Mouse (Mus musculus): Measurements from ENCODE around the gene Opa3. TPM values are rescaled to one million over a fixed set of nuclear protein-coding genes. Genes with fewer than 3 reads are reported as not detected.

Opa3 gene
- polyA plus RNA-seq, 3 experiments from 2014 or later, result 14.3 to 20.8 (median 16.6) TPM

DNA sequence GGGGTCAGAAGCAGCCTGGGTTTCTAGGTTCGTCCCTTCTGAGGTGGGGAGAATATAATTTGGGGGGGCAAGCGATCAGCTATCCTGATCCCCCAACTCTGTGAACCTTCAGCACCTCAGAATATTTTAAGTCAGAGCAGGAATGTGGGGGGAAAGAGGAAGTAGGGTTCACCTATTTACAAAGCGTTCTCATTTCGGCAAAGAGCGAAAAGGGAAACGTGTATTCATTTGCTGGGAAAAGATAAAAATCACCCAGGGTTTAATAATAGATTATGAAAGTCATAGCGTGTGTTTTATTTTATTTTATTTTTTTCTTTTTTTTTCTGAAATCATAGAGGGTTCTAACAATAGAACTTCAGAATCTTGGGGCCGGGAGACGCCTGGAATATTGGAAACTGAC lies 13.2 kb upstream of the Opa3 start:
- no peak for ATAC-seq

DNA sequence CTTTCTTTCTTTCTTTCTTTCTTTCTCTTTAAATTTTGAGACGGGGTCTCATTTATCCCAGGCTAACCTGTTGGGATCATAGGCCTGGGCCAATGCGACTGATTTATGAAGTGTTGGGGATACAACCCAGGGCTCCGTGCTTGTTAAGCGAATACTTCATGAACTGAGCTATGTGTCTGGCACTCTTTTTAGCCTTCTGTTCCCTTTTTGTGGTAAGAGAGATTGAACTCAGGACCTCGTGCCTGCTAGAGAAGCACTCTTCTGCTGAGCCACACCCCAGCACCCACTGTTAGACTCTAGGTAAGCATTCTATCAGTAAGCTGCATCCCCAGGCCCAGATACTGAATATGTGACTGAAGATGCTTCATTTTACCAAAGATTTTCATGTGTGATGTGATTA lies 10.6 kb upstream of the Opa3 start:
- ATAC-seq, result no peak

DNA sequence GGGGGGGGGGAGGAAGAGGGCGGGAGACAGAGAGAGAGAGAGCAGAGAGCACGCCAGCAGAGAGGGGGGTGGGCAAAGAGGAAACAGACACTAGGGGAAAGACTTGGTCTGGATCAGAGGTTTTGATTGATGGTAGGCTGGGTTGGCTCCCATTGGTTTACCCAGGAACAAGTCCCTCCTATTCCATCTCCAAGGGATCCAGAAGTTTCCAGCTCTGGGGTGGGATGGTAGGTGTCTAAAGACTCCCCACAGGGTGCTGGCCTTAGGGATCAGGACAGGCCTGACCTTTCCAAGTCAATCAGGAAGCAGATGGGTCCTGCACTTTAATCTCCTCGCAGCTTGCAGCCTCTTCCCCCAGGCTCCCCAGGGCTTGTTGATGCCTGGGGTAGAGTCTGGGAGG lies 10.2 kb upstream of the Opa3 start:
- no peak for ATAC-seq

DNA sequence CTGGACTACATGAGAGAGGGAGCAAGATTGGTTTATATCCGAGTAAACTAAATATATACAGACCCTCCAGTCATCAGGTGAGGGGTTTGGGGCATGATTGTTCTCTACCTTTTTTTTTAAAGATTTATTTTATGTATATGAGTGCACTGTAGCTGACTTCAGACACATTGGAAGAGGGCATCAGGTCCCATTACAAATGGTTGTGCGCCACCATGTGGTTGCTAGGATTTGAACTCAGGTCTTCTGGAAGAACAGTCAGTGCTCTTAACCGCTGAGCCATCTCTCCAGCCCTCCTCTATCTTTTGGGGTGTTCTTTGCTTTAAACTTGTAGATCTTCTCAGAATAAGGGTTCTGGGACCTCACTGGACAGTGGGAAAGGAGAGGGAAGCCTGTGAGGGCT lies 8.1 kb upstream of the Opa3 start:
- no peak for ATAC-seq

DNA sequence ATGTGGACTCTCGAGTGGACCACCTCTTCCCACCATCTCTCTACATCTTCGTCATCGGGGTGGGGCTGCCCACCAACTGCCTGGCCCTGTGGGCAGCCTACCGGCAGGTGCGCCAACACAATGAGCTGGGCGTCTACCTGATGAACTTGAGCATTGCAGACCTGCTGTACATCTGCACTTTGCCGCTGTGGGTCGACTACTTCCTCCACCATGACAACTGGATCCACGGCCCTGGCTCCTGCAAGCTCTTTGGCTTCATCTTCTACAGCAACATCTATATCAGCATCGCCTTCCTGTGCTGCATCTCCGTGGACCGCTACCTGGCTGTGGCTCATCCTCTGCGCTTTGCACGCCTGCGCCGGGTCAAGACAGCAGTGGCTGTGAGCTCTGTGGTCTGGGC lies 5.9 kb upstream of the Opa3 start:
- no peak for ATAC-seq

DNA sequence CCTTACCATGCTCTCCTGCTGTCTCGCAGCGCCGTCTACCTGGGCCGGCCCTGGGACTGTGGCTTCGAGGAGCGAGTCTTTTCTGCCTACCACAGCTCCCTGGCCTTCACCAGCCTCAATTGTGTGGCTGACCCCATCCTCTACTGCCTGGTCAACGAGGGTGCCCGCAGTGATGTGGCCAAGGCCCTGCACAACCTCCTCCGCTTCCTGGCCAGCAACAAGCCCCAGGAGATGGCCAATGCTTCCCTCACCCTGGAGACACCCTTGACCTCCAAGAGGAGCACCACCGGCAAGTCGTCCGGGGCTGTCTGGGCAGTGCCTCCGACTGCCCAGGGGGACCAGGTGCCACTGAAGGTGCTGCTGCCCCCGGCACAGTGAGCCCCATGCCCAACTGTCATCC lies 5.3 kb upstream of the Opa3 start:
- ATAC-seq, result no peak

DNA sequence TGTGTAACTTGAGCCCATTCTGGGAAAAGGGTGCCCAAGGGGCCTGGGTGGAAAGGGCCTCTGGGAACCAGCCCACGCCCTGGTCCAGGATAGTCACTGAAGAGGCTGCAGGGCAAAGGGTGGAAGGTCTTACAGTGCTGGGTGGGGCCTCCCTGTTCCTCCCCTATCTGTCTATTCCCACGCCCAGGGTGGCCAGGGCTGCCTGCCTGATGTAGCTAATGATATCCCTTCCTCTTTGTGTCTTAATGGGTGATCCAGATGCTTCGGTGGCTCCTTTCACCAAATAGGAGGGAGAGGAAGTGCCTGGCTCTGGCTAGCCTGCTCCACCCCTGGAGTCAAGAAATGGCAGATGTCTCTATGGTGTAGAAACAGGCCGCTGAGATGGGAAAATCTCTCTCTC lies 3.2 kb upstream of the Opa3 start:
- ATAC-seq, result no peak

DNA sequence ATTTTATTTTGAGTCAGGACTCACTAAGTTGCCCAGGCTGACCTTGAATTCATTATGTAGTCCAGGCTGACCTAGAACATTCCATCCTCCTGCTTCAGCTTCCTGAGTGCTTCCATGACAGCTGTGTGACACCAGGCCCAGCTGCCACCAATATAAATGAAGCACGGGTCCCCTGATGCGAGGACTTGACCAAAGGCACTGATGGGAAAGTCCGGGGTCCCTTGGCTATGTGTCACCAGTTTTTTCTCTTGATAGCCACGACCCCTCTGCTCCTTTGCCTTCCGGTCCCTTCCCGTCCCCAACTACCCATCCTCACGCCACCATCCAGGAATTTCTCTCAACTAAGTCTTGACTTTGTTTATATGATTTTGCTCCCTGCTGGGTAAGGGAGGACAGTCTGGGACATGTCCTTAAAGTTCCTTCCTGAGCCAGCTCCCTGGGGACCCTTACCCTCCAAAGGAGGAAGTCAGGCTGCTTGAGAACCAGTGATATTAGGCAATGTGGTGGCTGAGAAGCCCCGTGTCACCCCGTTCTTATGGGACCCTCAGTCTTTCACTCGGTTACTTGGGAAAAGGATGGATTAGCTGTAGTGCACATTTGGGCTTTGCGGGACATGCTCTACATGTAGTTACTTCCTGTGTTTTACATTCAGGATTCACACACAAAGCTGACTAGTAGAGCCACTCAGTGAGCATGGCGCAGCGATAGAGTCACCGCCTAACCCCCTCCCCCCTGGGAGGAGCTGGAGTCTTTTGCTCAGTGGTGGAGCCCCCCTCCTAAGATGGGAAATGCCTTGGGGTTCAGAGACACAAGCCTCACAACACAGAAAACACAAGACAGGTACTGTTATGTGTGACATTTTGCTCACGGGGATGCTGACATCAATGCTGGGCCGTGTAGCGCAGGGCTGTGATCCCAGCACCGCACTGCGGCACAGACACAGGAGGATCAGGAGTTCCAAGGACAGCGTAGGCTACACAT lies 1.0 kb upstream of the Opa3 start:
- ATAC-seq, result peak; percentile 3

DNA sequence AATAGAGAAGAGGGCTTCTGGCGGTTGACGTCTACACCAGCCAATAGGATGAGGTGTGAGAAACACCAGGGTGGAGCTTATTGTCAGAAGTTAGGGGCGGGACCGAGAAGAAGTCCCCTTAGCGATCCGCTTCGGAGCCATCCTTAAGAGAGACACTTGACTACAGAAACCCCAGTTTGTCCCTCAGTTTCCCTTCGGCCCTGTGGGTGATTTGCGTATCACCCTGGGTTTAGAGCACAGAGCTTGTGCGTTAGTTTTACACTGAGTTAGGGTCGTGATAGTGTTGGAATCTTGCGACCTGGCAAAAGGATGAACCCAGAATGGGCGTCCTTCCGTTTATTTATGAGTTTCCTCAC lies 637 bp downstream of the Opa3 start:
- no peak for ATAC-seq

DNA sequence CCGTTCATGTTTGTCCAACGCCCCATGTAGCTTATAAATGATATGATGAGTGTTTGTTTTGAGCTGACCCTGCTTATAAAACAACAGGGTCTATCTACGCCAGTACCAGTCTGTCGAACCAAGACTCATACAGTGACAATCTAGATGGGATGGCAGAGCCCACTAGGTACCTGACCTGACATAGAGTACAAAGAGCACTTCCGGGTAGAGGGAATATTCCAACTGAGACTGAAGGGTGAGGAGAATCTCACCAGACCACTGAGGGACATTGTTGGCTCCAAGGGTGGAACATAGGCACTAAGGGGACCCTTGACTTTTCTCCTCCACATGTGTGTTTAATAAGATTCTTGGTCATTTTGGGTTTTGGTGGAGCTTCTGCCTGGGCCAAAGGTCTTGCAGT lies 1.3 kb downstream of the Opa3 start:
- ATAC-seq, result no peak

DNA sequence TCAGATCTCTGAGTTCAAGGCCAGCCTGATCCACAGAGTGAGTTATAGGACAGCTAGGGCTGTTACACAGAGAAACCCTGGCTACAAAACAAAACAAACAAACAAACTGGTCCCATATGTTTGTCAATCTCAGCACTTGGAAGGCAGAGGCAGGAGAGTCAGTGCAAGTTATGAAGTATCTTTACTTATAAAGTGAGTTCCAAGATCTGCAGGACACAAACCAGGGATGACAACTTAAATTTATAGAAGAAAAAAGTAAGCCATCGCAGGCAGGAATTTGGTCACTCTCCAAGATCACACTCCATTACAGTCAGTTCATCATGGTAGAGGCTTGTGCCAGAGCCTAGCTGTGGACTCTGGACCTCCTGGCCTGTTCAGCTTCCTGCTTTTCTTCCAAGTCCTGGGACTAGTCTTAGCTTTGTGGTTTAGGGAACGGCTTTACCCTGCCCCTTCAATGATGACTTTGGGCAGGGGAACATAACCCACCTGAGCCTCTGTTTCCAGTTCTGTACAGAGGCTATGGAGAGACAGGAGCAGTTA lies 2.0 kb downstream of the Opa3 start:
- ATAC-seq, result no peak

DNA sequence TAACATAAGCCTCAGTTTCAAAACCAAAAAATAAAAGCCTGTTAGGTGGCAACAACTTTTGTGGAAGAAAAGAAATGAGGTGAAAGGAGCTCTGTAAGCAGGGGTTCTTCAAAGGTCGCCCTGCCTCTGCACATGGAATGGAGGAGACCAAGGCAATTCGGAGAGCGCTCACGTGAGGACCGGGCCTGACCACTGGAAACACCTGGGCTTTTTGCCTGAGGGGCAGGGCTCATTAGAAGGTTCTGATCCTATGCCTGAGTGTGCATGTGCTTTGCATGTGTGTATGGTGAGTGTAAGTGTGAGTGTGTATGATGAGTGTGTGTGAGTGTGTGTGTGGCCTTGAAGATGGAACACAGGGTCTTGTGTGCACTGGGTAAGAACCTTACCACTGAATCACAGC lies 2.8 kb downstream of the Opa3 start:
- ATAC-seq, result no peak

DNA sequence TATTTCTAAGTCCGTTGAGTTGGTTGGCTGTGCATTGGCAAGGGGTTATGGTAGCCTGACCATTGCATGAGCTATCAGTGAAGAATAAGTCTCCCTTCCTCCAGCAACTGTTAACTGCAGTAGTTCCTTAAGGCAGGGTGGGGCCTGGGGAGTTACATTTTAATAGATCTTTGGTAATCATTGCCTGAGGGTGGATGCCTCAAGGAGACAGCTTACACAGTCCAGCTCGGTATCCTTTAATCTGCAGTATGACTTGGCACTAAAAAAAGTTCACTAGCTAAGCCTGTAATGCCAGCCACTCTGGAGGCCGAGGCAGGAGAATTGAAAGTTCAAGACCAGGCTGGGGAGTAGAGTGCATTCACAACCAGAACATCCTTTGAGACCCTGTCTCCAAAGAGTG lies 3.7 kb downstream of the Opa3 start:
- no peak for ATAC-seq

DNA sequence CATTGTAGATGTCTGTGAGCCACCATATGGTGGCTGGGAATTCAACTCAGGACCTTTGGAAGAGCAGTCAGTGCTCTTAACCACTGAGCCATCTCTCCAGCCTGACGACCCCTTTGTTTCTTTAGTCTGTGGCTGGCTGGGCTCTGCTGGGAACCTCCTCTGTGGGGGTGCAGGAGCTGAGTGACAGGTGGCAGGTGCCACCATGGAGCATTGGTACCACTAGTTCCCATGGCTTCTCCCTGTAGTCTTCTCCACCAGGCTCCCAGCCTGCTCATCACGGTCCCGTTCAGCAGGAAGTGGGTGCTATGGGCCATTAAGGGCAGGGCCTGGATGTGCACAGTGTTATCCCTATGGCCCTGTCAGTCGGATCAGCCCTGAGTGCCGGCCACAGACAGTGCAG lies 6.5 kb downstream of the Opa3 start:
- no peak for ATAC-seq

DNA sequence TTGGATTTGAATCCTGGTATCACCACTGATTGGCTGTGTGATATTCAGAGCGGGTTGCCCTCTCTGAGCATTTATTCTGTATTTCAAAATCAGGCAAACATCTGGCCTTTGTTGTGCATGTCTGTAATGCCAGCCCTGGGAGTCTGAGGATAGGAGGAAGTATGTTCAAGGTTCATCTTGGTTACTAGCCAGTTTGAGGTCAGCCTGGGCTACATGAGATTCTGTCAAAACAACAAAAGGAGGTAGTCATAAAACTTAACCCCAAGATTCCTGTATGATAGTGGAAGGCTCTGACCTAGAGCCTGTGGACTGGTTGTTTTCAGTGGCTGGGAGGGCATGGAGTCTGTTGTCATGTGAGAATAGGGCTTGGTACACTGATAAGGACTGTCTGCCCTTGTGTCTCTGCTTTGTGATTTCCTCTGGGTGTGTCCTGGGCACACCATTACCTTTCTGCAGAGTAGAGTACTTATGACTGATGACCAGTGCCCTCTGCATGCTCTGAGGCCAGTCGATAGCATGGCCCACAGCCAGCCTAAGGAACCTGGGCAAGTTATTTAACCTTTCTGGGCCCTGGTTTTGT lies 7.0 kb downstream of the Opa3 start:
- ATAC-seq, result no peak

DNA sequence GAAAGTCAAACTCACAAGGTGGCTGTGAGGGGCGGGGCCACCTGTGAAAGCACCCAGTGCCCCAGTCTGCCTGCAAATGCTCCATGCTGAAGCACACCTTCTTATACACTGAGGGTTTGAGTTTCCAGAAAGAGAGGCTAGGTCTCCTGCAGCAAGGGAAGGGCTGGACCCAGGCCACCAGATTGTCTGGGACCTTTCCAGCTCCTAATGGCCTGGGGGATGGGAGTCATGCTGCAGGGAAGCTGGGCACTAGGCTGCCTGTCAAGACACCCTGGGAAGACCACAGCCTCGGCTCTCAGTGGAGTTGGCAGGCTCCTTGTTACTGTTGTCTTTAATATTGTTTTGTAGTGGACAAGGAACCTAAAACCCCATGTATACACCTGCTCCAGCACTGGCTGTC lies 8.3 kb downstream of the Opa3 start:
- ATAC-seq, result no peak

DNA sequence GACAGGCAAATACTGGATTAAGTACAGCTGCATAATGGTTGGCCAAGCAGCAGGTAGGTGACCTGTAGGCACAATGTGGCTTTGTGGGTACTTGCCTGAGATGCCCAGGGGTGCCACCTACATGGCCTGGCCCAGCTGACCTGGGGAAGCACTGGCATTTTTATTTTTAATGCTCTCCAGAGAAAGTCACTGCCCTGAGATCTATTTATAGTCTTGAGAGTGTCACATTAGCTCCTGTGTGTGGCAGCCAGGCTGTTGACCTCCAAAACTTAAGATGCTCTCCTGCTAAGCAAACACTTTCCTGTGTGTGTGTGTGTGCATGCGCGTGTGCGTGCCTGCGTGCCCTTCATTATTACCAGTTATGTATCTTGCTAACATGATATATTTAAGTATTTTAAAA lies 10.2 kb downstream of the Opa3 start:
- ATAC-seq, result no peak

DNA sequence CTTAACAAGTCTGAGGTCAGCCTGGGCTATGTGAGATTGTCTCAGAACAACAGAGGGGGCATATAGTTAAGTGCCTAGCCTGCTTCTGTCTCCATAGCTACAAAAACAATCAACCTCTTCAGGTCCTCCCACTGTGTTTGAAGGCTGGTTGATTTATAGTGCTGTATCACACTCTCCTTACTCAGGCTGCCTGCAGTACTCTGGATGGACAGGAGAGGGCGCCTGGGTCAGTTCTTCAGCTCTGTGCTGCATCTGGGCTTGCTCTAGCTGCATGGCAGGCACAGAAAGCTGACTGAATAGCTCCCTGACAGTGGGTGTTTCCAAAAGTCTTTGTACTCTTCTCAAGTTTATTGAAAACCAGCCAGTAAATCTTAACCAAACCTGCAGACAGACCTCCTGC lies 11.3 kb downstream of the Opa3 start:
- ATAC-seq, result peak; percentile 97

DNA sequence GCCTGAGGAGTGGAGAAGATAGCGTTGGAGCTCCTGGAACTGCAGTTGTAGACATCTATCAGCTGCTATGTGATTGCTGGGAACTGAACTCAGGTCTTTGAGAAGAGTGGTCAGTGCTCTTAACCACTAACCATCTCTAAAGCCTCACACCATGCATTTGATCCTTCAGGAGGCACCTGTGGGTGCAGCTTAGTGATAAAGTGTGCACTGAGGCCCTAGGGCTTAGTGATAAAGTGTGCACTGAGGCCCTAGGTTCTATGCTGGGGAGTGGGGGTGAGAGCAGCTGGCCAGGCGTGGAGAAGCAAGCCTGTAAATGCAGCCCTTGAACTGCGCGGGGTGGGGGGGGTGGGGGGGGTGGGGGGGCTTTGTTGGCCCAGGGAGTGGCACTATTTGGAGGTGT lies 11.9 kb downstream of the Opa3 start:
- ATAC-seq, result no peak

DNA sequence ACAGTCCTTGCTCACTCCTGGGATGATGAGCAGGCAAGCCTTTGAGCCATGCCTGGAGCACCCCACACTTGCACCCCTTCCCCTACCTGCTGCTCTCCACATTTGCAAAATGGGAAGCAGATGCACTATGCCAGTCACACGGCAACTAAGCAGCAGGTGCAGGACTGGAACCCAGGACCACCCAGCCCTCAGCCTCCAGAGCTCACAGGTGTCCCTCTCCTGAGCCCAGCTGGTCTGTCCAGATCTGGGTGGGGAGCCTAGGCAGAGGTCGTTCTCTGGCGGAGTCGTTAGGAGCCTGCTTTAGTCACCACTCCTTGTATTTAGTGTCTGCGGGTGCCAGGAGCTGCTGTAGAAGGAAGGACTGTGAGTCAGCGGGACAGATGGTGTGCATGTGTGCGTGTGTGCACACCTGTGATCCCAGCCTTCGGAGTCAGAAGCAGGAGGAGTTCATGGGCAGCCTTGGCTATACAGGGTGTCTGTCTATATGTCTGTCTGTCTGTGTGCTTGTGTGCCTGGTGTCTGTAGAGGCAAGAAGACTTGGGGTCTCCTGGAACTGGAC lies 12.8 kb downstream of the Opa3 start:
- ATAC-seq, result no peak

DNA sequence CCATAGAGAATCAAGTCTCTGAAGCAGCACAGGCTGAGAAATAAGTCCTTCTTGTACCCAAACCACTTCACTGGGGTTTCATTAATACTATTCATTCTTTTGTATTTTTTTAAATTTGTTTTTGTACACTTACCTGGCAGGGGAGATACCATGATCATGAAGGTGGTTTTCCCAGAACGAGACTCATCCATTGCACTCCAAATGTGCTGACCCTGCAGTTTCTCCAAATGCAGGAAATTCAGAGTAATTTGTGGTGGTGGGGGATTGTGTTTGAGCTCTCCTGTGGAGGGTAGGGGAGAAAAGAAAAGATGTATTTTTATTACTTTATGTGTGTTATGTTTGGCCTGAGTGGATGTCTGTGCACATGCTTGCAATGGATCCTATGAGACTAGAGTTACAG lies 13.9 kb downstream of the Opa3 start:
- no peak for ATAC-seq

DNA sequence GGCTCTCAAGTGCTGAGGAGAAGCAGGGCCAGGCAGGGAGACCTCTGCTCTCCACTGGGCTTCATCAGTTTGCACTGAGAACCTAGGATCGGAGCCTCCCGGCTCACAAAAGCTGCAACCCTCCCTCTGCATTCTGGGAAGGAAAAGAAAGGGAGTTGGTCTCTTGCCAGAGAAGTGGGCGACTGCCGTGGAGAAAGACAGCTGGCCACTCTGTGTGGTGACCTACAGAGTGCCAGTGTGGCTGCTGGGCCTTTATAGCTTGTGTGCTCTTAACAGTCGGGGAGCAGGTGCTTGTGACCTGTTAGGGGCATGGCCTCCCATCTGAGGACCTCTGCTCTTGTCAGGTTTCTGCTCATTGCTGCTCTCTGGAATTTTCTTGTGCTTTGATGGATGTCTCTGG lies 15.7 kb downstream of the Opa3 start:
- ATAC-seq, result no peak

DNA sequence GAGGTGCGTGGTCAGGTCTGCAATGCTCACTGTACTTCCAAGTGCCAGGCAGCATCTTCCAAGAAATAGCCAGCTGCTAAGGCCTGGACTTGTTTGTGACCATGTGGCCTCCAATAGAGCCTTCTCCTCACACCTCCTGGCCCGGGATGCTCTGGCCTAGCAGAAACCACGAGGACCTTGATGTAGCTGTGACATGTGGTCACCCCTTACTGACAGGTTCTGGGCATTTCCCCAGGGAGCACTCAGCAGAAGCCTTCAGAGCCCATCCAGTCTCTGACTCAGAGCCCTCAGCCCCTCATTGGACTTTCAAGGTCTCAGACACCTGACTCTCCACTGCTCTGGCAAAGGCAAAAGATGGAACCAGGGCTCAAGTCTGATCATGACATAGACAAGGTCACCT lies 16.9 kb downstream of the Opa3 start:
- ATAC-seq, result no peak

DNA sequence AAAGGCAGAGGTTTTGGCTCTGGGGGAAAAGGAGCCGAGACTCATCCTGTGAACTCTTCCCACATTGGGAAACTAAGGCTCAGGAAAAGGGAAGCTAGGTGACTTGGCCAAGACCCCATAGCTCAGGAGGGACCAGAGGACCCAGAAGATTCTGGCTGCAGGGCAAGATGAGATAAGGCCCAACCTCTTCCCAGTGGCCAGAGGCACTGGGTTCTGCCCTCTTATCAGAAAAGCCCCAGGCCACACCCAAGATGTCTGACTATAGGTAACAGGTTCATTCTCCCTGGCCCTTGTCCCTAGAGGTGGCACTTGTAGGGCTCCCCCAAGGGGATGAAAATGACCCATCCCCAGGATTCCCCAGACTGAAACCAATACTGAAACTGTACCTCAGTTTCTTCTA lies 18.7 kb downstream of the Opa3 start:
- ATAC-seq, result no peak
